Mouse (Mus musculus) right cerebral cortex, adult 2 months (tissue): ENCODE data around the gene Inka1.
A peak's percentile ranks its signal among the peaks of the same experiment; 100 is the strongest.

Experiments
- DNase-seq, 2 experiments: peaks; one replicate each; pipeline ENCODE4 v3.0.0; 2021 to 2022; ENCODE audit warnings: low spot score in 2 of 2

Gene Inka1

GRCm38 (mm10) chr9:107957141-107957540, 28.5 kb downstream of the Inka1 start:
- no peak for DNase-seq

- no peak for DNase-seq
Measured at GRCm38 (mm10) chr9:107955613-107956289, 29.9 kb downstream of the Inka1 start.

- peak; percentile 92 to 93 for DNase-seq
Measured at GRCm38 (mm10) chr9:107950460-107951355, 35.0 kb downstream of the Inka1 start.

DNA sequence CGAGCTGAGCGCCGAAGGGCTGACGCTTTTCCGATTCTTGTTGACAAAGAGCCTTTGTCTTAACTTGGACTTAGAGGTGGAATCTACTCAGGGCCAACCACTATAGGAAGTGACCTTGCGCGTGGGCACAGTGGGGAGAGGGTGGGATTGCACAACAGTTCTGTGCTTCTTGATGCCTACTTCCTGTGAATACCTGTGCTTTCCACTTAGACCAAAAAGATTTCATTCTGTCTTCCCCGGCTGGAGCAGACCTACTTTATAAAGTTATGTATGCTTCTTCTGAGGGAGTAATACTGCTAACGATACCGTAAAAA, 35.8 kb downstream of the Inka1 start, which contains the start of gene Traip:
Traip (plus strand) TSS at position 215 of the 314 bp plus-strand sequence.
- DNase-seq: no peak

- no peak for DNase-seq
Measured at GRCm38 (mm10) chr9:107949184-107949921, 36.3 kb downstream of the Inka1 start.

GRCm38 (mm10) chr9:107947241-107948194, 38.2 kb downstream of the Inka1 start:
- DNase-seq: no peak

DNA sequence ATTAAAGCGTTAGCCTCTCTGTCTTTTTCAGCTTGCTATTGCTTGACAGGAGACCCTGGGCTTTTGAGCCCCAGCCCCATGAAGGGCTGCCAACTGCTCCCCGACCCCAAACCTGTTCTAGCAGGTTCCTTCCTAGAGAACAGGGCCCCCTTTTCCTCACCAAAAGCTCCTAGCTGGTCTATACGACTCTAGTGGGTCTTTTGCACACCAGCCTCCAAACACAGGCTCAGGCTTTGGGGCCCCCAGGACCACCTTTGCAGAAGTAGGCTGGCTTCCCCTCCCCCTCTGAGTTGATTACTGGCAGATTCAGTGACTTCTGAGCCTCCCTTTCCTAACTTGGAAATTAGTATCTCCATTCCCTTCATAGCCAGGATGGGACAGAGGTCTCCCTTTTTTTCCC, 48.8 kb downstream of the Inka1 start:
- no peak for DNase-seq

- DNase-seq: peak; percentile 62 to 64
Measured at GRCm38 (mm10) chr9:107936215-107936822, 49.4 kb downstream of the Inka1 start.

- DNase-seq: peak in 1 of 2 experiments; percentile 57
Measured at GRCm38 (mm10) chr9:107935790-107936214, 49.9 kb downstream of the Inka1 start.

- DNase-seq: no peak
Measured at GRCm38 (mm10) chr9:107935374-107935773, 50.3 kb downstream of the Inka1 start, which contains the start of gene Camkv. Gene Camkv (plus strand): TSS chr9:107935674.
